Mouse (Mus musculus) liver, embryonic 14.5 days (tissue): ENCODE measurements at regions not wholly inside any gene's neighbourhood (a gene's known extent, or its start where the extent isn't known, plus 50 kb on each side); places are given as distances from the start of the nearest gene placed in this dataset.

Experiments
- ATAC-seq: fragments of 200-750 bp; cut with Nextera tagmentation; 2 replicates; pipeline ENCODE4 v1.8.0; 2017; ENCODE audit warnings: moderate number of reproducible peaks, mild to moderate bottlenecking, moderate library complexity; ENCODE audit not compliant: insufficient read depth
- DNase-seq, 3 experiments: peaks; one replicate each; pipeline ENCODE4 v3.0.0-alpha.2; 2012 to 2013; ENCODE audit warnings: low read depth in 3 of 3, low spot score in 3 of 3
- H3K27ac ChIP-seq: fragments of 300-500 bp; sonication (generic); 2 replicates; pipeline ENCODE4 v1.5.1; 2014; ENCODE audit warnings: moderate library complexity, mild to moderate bottlenecking, control low read depth, inconsistent platforms
- H3K27me3 ChIP-seq: fragments of 300-500 bp; sonication (generic); 2 replicates; pipeline ENCODE4 v1.6.1; 2014; ENCODE audit warnings: mild to moderate bottlenecking, low read length, moderate library complexity; ENCODE audit not compliant: control insufficient read depth, insufficient read depth
- H3K36me3 ChIP-seq: fragments of 300-500 bp; sonication (generic); replicated peaks from 2 replicates; pipeline ENCODE4 v1.6.1; 2014; ENCODE audit warnings: low read depth; ENCODE audit not compliant: control insufficient read depth, insufficient read depth
- H3K4me1 ChIP-seq, 2 experiments: fragments of 200-500 bp in 1 of 2; fragments of 300-500 bp in 1 of 2; sonication (generic) in 1 of 2; replicated peaks; 2 replicates each; pipeline ENCODE4 v1.6.1; 2012 to 2014; ENCODE audit warnings: antibody characterized with exemption in 1 of 2, inconsistent platforms in 1 of 2, low read length in 1 of 2; ENCODE audit not compliant: control insufficient read depth in 2 of 2, insufficient read depth in 2 of 2
- H3K4me2 ChIP-seq: fragments of 300-500 bp; sonication (generic); 2 replicates; pipeline ENCODE4 v1.6.1; 2014; ENCODE audit warnings: low read depth, mild to moderate bottlenecking, control low read depth, moderate library complexity
- H3K4me3 ChIP-seq, 2 experiments: fragments of 200-500 bp in 1 of 2; fragments of 300-500 bp in 1 of 2; sonication (generic) in 1 of 2; 2 replicates each; pipeline ENCODE4 v1.5.1; 2012 to 2014; ENCODE audit warnings: low read depth in 2 of 2, low read length in 2 of 2, mild to moderate bottlenecking in 2 of 2, control low read depth in 1 of 2, inconsistent platforms in 1 of 2, moderate library complexity in 1 of 2; ENCODE audit not compliant: insufficient read depth in 1 of 2
- H3K9ac ChIP-seq: fragments of 300-500 bp; sonication (generic); replicated peaks from 2 replicates; pipeline ENCODE4 v1.6.1; 2014; ENCODE audit warnings: mild to moderate bottlenecking, control low read depth, moderate library complexity
- H3K9me3 ChIP-seq: fragments of 300-500 bp; sonication (generic); 2 replicates; pipeline ENCODE4 v1.6.1; 2016; ENCODE audit warnings: low read length, mixed read lengths; ENCODE audit not compliant: control insufficient read depth
- CTCF ChIP-seq: IDR thresholded peaks from 2 replicates; pipeline ENCODE4 v1.5.1; 2016; ENCODE audit warnings: antibody characterized with exemption, low read depth, control low read depth
- EP300 ChIP-seq: IDR thresholded peaks from 2 replicates; pipeline ENCODE4 v1.6.1; 2016; ENCODE audit warnings: antibody characterized with exemption, low read depth
- WGBS: fragments of 180-500 bp; shearing (Covaris S2); extraction: QIAGEN DNeasy Blood & Tissue Kit; methylation state at CpG from one replicate; pipeline ENCODE4 v1.1.7; 2014; ENCODE audit not compliant: insufficient replicate concordance; 5-methylcytosine and 5-hydroxymethylcytosine counted together

DNA sequence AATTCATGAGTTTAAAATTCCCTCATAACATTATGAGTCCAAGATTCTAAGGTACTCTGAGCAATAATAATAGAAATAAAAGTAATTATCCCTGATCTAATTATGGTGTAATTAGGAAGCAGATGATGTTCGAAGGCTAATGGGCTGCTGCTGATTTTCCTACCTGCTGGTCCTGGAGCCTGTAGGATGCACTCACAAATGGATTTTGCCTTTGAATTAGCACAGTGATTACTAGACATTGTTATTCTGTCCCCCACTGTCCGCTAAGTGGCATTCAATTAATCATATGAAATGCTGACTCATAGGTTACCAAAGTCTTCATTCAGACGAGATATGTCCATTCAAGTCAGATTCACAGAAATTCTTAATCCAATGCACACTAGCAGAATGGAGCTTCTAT is 246.0 kb upstream of the Klf6 start:
- H3K4me2 ChIP-seq = no peak overlapping the region
- peaks cover 0 to 2% of the 10 kb centered on the region in 2 experiments; a peak in 1 of 4 replicates for H3K4me1 ChIP-seq
- TF ChIP-seq CTCF (no peak), EP300 (no peak)
- H3K27ac ChIP-seq = no peak overlapping the region
- ATAC-seq (no peak), DNase-seq (no peak)
- no peaks in the 10 kb centered on the region for H3K36me3 ChIP-seq
- 51% methylated on average over 3 of the region's 3 CpGs for WGBS
- H3K9ac ChIP-seq = no peak overlapping the region
- H3K27me3 ChIP-seq = no peaks in the 10 kb centered on the region
- no peak overlapping the region for H3K4me3 ChIP-seq
- H3K9me3 ChIP-seq = no peaks in the 10 kb centered on the region

GRCm38 (mm10) chr13:5628124-5628523 is 233.2 kb upstream of the Klf6 start:
- no peak for TF ChIP-seq CTCF
- no peak for TF ChIP-seq EP300
- no peak overlapping the region for H3K4me2 ChIP-seq
- ATAC-seq (no peak), DNase-seq (no peak)
- no peaks in the 10 kb centered on the region for H3K9me3 ChIP-seq
- 32% methylated on average over 2 of the region's 2 CpGs for WGBS
- no peaks in the 10 kb centered on the region for H3K27me3 ChIP-seq
- no peak overlapping the region for H3K9ac ChIP-seq
- H3K27ac ChIP-seq = no peak overlapping the region
- no peak overlapping the region for H3K4me3 ChIP-seq
- no peaks in the 10 kb centered on the region for H3K4me1 ChIP-seq
- H3K36me3 ChIP-seq = no peaks in the 10 kb centered on the region

DNA sequence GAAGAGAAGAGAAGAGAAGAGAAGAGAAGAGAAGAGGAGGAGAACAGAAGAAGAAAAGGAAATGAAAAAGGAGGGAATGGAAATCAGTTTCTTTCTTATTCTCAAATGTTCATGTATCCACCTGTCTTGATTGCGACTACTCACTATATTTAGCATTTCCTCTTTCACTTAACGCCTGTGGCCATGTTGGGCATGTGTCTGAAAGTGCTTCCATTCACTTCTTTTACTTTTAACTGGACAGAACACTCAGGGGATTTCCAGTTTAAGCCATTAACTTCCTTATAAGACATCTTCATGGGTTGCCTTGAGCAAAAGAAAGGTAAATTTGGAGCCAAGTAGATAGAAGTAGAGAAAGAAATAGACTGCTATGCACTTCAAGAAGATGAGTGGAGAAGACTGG is 226.3 kb upstream of the Klf6 start:
- H3K36me3 ChIP-seq = no peaks in the 10 kb centered on the region
- no peak overlapping the region for H3K9ac ChIP-seq
- no peak overlapping the region for H3K4me3 ChIP-seq
- WGBS = 32% methylated on average over 2 of the region's 2 CpGs
- no peaks in the 10 kb centered on the region for H3K9me3 ChIP-seq
- no peaks in the 10 kb centered on the region for H3K4me1 ChIP-seq
- no peak for ATAC-seq
- no peaks in the 10 kb centered on the region for H3K27me3 ChIP-seq
- H3K4me2 ChIP-seq = no peak overlapping the region
- TF ChIP-seq CTCF (no peak), EP300 (no peak)
- no peak overlapping the region for H3K27ac ChIP-seq
- no peak for DNase-seq

DNA sequence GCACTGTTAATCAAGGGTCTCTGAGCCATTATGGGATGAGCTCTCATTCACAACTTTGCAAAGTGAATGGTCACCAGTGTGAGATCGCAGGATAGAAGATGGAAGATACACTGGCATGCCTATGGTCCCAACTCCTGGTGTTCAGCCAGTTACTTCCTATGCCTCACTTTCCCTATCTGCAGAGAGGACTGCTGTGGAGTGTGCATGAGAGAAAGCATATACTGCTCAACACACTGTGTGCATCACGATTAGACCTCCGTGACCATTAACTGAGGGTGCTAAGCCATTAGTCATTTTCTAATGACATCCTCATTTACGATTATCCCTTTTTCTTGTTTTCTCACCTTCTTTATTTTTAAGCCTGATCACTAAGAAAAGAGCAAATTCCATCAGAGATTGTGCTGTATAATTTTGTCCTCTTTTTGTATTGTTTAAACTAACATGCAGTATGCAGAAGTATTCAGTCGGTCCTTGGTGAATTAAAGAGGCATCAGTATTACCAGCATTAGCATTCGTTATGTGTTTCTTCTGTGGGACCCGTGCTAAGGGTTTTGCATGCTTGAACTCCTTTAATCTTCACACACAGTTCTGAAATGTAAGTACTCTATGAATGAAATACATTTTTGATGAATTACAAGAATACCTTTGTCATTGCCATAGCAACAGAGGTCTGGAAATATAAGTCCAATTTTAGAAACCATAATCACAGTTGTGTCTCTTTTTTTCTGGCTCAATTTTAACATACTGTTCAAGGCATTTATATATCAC is 219.4 kb upstream of the Klf6 start:
- Histone ChIP-seq H3K9me3 (no peaks in the 10 kb centered on the region), H3K36me3 (no peaks in the 10 kb centered on the region), H3K4me2 (no peak overlapping the region), H3K27ac (no peak overlapping the region), H3K9ac (no peak overlapping the region), H3K4me3 (no peak overlapping the region), H3K27me3 (no peaks in the 10 kb centered on the region), H3K4me1 (no peaks in the 10 kb centered on the region)
- 67% methylated on average over 7 of the region's 7 CpGs for WGBS
- TF ChIP-seq CTCF = no peak
- ATAC-seq = no peak
- no peak for DNase-seq

DNA sequence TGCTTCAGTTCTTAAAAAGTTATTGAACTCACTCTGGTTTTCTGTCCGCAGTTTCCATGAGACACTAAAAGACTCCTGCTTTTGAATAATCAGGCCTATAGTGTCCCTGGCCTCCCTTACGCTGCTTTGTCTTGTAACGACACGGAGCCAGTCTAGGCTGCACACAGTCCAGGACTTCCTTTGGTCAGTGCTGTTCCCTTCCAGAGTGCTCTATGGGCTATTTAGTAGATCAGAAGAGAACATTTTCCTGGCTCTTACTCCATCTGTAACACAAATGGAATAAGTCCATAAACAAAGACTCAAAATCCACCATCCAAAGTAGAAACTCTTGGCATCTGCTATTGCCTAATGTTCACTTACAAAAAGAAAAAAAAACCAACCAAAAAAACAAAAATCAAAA is 213.0 kb upstream of the Klf6 start:
- no peak for TF ChIP-seq EP300
- no peak for TF ChIP-seq CTCF
- Histone ChIP-seq H3K36me3 (no peaks in the 10 kb centered on the region), H3K9me3 (no peaks in the 10 kb centered on the region), H3K4me2 (no peak overlapping the region), H3K27ac (no peak overlapping the region), H3K9ac (no peak overlapping the region), H3K27me3 (no peaks in the 10 kb centered on the region), H3K4me3 (no peak overlapping the region), H3K4me1 (no peaks in the 10 kb centered on the region)
- 69% methylated on average over 4 of the region's 4 CpGs for WGBS
- no peak for DNase-seq
- no peak for ATAC-seq
